Mouse (Mus musculus) liver (tissue): ENCODE measurements around the gene Tbc1d9b.

Experiments used
- DNase-seq: peaks from one replicate; pipeline ENCODE4 v3.0.0-alpha.2; 2020; ENCODE audit warnings: mixed read lengths

The Tbc1d9b gene

DNA sequence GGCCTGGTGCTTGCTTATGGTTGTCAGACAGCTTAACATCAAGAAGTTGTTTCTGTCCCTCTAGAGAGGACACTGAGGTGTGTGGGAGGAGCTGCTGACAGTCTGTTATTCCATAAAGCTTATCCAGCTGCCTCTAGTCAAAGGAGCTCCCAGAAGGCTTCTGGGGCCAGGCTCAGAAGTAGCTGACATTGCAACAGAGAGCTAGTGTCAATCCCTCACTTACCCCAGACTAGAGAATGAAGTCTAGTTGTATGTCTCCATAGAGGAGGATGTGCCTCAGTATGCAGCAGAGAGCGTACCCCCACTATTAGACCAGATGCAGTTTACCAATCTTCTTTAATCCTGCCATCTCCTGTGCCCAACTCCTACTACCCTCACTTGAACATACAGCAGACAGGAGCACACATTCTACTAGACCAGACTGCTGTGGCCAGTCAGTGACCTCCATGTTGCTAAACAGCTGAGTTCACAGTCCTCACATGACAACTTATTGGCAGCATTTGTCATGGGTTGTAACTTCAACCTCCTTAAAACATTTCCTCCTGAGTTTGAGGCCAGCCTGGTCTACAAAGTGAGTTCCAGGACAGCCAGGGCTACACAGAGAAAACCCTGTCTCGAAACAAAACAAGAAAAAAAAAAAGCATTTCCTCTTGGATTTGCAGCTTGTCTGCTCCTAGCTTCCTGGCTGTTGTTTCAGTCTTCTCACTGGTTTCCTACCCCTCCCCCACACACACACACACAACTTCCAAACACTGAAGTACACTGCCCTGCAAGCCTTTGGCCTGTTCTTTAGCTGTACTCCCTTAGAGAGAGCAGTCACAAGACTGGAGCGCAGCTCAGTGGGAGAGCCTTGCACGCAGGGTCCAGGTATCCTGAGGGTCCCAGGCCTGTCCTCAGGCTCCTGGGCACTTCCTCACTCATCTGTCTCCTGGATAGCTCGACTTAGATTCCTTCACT, 47.6 kb downstream of the Tbc1d9b start:
- DNase-seq = no peak

DNA sequence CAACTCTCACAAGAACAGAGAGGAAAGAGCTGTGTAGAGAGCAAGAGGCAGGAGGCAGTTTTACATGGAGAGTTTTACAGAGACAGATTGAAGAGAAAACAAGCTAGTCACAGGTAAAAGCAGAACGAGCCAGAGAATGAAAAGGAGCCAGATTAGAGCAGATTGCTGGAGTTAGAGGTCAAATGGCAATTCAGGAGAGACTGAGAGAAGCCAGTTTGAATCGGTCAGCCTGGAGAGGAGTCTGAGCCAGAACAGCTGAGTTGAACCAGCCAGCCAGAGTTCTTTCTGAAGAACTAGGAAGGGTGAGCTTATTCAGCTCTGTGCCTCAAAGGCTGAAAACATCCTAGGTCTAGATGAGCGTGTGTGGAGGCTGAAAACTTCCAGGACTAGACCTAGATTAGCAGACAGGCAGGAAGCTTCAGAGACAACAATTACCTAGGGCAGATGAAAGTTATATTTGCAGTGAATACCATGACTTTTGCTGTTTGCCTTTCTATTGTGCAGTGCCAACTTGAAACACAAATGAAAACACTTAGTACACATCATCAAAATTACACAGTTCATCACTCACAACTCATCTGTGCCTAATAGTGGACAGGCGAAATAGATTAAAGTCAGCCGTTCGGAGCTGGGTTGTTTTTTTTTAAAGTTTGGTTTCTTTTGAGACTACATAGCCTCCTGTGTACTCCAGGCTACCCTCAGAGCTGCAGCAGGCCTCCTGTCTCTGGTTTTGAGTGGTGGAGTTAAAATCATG, 49.5 kb downstream of the Tbc1d9b start:
- DNase-seq = no peak

DNA sequence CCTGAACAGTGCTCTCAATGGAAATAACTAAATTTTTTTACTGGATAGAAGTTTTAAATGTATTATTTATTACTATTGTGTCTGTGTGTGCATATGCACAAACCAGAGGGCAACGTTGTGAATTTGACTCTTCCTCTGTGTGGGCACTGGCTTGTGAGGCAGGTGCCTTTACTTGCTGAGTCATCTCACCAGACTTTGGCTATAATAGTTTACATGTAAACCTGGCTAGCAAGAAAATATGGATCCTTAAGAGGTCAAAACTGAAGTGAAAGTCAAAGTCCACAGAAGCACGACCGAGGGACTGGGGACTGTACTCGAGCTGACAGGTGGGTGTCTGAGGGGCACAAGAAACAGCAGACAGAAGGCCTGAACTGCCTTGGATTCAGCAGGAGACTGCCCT, 51.5 kb downstream of the Tbc1d9b start:
- DNase-seq = no peak

DNA sequence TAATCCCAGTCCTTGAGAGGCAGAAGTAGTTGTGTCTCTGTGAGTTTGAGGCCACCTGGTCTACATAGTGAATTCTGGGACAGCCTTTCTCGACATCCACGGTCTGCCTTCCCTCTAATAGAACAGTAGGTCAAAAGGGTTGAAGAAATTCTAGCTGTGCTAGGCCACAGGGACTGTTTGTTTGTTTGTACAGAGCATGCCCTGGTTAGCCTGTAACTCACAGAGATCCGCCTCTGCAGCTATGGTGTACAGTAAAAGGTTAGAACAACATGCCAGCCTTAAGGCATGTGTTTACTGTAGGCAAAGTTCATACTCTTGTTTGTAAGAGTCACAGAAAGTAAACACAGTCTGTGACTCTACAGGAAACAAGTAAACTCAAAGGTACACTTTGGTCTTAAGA, 53.6 kb downstream of the Tbc1d9b start:
- DNase-seq = no peak

GRCm38 (mm10) chr11:50188682-50189081, 57.5 kb downstream of the Tbc1d9b start:
- DNase-seq = no peak

DNA sequence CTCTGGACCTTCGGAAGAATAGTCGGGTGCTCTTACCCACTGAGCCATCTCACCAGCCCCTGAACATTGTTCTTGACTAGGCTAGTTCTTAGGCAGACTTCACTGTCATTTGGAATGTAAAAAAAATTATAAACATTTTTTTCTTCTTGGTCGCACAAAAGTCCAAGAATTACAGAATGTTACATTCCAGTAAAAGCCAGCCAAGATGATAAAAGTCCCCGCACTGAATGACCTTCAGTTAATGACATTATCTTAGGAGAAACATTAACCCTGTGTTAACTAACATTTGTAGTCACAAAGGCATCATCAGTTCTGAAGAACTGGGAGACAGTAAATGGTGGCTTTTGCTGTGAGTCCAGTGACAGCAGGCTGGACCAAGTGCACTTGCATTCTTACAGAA, 59.2 kb downstream of the Tbc1d9b start:
- DNase-seq = no peak

- no peak for DNase-seq
Measured at GRCm38 (mm10) chr11:50192278-50192677, 61.1 kb downstream of the Tbc1d9b start.

GRCm38 (mm10) chr11:50194070-50194469, 62.9 kb downstream of the Tbc1d9b start:
- no peak for DNase-seq

DNA sequence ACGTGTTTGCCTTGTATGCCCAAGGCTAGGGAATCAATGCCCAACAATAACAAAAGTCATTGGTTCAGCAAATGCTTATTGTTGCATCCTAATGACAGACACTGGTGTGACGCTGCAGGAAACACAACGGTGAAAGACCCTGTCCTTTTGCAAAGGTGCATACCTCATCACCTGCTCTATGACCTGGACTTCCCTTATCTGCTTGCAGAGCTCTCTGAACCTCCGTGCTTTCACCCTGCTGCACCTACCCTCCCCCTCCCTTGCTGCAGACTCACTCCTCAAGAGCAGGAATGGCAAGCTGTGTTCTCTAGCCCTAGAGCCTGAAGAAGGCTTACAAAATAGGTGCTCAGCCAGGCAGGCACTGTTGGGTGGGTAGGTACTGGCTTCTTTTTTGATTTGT, 63.6 kb downstream of the Tbc1d9b start:
- DNase-seq = no peak

DNA sequence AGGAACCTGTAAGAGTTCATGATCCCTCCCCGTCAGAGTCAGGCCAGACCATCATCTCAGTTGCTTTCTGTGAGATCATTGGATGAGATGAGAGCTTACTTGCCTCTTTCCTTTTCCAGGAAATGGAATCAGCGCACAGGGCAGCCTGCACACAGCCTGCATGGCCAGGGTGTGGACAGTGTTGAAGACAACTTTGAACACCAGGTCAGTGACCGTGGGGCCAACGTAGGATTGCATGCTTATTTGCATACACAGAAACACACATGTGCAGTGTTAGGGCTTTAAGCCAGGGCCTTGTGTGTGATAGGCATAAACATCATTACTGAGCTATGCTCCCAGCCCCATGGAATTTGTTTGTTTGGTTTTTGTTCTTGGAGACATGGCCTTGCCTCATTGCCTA, 66.3 kb downstream of the Tbc1d9b start:
- no peak for DNase-seq

GRCm38 (mm10) chr11:50198219-50198846, 67.1 kb downstream of the Tbc1d9b start:
- DNase-seq = no peak

DNA sequence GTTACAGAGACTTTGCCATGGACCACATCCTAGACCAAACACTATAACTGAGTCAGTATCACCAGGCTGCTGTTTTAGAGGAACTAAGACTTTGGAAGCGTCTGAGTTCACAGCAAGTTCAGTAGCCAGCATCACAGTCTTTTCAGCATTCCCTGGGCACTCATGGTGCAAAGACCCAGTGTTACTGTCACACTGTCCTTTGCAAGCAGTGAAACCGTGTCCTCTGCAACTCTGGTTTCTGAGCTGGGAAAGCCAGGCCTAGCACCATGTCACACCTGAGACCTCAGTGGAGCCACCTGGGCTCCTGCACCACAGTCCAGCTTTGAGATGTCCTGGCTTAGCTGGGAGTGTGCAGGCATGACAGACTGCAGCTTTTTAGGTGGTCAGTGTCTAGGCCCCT, 67.7 kb downstream of the Tbc1d9b start:
- DNase-seq = no peak

DNA sequence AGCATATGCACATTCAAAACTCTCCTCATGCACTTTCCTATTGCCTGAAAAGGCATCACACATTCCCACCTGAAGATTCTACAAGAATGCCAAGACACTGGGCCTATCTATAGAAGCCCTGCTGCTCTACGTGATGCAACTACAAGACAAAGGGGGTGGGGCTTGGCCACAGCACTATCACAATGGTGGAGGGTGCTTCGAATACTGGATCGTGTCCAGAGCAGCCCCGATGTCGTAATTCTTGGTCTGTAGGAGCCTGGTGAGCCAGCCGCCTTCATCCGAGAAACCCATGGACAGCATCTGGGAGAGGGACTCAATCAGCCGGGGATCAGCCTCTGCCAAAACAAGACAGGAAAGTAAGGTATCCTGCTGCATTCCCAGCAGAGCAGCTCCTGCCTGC, 69.4 kb downstream of the Tbc1d9b start:
- peak; percentile 20 for DNase-seq

- DNase-seq = no peak
Measured at GRCm38 (mm10) chr11:50201590-50201989, 70.4 kb downstream of the Tbc1d9b start.

GRCm38 (mm10) chr11:50203302-50203827, 72.2 kb downstream of the Tbc1d9b start:
- DNase-seq = no peak

- DNase-seq = no peak
Measured at GRCm38 (mm10) chr11:50205434-50205833, 74.2 kb downstream of the Tbc1d9b start.

DNA sequence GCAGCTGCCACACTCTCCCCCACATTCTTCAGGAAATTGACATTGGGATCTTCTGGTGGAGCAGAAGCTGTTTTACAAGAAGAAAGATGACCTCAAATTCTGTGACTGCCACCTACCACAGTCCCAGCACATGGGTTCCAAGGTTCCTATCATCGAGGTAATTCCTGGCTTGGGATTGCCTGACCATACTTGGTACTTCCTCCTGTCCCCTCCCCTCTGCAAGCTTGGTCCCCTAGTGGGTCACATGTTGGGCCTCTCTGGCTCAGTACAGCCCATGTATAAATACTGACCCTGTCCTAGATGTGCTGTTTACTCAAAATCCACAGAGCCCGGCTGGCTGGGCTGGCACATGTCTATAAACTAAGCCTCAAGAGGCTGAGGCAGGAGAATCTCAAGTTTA, 74.8 kb downstream of the Tbc1d9b start:
- no peak for DNase-seq

GRCm38 (mm10) chr11:50207344-50207743, 76.1 kb downstream of the Tbc1d9b start:
- no peak for DNase-seq

DNA sequence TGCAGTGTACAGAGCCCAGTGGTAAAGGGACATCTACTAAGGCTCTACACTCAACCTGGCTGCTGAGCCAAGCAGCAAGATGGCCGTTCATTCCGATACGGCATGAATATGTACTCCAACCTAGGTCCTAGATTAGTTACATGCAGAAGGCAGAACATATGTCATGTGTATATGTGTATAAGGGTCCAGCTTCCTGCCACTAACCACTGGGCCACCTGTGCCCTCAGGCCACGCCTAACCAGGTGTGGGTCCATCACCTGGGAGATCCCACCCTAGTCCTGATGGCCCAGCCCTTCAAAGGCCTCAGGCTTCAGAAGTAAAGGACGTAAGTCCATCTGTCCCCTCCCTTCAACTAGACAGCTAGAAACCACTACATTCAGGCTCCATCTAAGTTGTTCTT, 76.8 kb downstream of the Tbc1d9b start:
- DNase-seq = no peak

GRCm38 (mm10) chr11:50210101-50210504, 78.9 kb downstream of the Tbc1d9b start:
- DNase-seq = peak; percentile 95

GRCm38 (mm10) chr11:50210505-50211151, 79.4 kb downstream of the Tbc1d9b start, which contains the start of the genes Sqstm1 and Mgat4b:
Gene Sqstm1, minus strand, starts transcription at chr11:50210827.
Gene Mgat4b, plus strand, starts transcription at chr11:50210890.
- DNase-seq = peak; percentile 85

- no peak for DNase-seq
Measured at GRCm38 (mm10) chr11:50211322-50212059, 80.3 kb downstream of the Tbc1d9b start.
